Mouse (Mus musculus) intestine, embryonic 14.5 days (tissue): ENCODE measurements around the gene Luzp1. TPM values are rescaled to one million over a fixed set of nuclear protein-coding genes. Genes with fewer than 3 reads are reported as not detected.
A peak's percentile ranks its signal among the peaks of the same experiment; 100 is the strongest.

Source experiments
- ATAC-seq: fragments of 200-750 bp; cut with Nextera tagmentation; replicated peaks from 2 replicates; pipeline ENCODE4 v1.8.0; 2017; ENCODE audit warnings: low read depth, moderate number of reproducible peaks, moderate TSS enrichment, moderate library complexity; ENCODE audit not compliant: low FRiP score, low TSS enrichment
- DNase-seq: peaks from one replicate; pipeline ENCODE4 v3.0.0-alpha.2; 2018; ENCODE audit warnings: low spot score
- H3K27ac ChIP-seq: fragments of 300-500 bp; sonication (generic); 2 replicates; pipeline ENCODE4 v1.5.1; 2014; ENCODE audit warnings: low read depth, mild to moderate bottlenecking, control low read depth
- H3K27me3 ChIP-seq: fragments of 300-500 bp; sonication (generic); replicated peaks from 2 replicates; pipeline ENCODE4 v1.6.1; 2014; ENCODE audit warnings: low read length, control low read depth; ENCODE audit not compliant: control insufficient read depth, insufficient read depth
- H3K36me3 ChIP-seq: fragments of 300-500 bp; sonication (generic); 2 replicates; pipeline ENCODE4 v1.6.1; 2014; ENCODE audit warnings: low read length, control low read depth; ENCODE audit not compliant: control insufficient read depth, insufficient read depth
- H3K4me1 ChIP-seq: fragments of 300-500 bp; sonication (generic); replicated peaks from 2 replicates; pipeline ENCODE4 v1.6.1; 2014; ENCODE audit warnings: low read length, control low read depth, mixed read lengths; ENCODE audit not compliant: control insufficient read depth, insufficient read depth
- H3K4me2 ChIP-seq: fragments of 300-500 bp; sonication (generic); 2 replicates; pipeline ENCODE4 v1.6.1; 2014; ENCODE audit warnings: low read length
- H3K4me3 ChIP-seq: fragments of 300-500 bp; sonication (generic); 2 replicates; pipeline ENCODE4 v1.5.1; 2014; ENCODE audit warnings: low read depth, low read length, control low read depth, mixed read lengths
- H3K9ac ChIP-seq: fragments of 300-500 bp; sonication (generic); 2 replicates; pipeline ENCODE4 v1.6.1; 2014; ENCODE audit warnings: mild to moderate bottlenecking, low read length
- H3K9me3 ChIP-seq: fragments of 300-500 bp; sonication (generic); 2 replicates; pipeline ENCODE4 v1.6.1; 2016; ENCODE audit warnings: low read length, control low read depth; ENCODE audit not compliant: control insufficient read depth
- WGBS: fragments of 180-500 bp; shearing (Covaris S2); extraction: QIAGEN DNeasy Blood & Tissue Kit; methylation state at CpG from one replicate; pipeline ENCODE4 v1.1.7; 2014; 5-methylcytosine and 5-hydroxymethylcytosine counted together
- polyA plus RNA-seq: library from polyadenylated mRNA; unstranded; fragments of >200 nt; fragmentation: Nextera tagmentation; extraction: Ambion mirVana; gene quantifications from 2 replicates; pipeline ENCODE4 v1.2.1, GENCODE M21; 2014

The Luzp1 gene
- polyA plus RNA-seq, 1 experiment from 2014 or later: 112 TPM

- 66% methylated on average over 15 of the region's 15 CpGs for WGBS
- H3K27ac ChIP-seq: no peak overlapping the region
Observed at GRCm38 (mm10) chr4:136441354-136442043, 28.1 kb upstream of the Luzp1 start.

DNA sequence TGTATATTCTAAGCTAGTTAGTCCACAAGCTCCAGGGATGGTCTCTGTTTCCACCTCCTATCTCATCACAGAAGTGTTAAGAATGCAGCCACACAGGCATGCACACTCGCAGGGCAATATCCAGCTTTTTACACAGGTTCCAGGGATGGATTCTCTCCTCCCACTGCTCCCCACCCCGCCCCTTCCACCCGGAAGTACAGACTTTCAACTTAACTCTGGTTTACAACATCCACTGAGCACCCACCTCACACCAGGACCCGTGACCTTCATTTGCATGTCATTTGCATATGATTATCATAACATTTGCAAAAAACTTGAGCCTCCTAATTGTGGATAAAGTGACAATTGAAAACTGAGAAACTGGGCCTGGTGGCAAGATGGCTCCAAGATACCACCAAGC lies 25.0 kb upstream of the Luzp1 start:
- Histone ChIP-seq H3K4me1 (no peaks in the 10 kb centered on the region), H3K9me3 (no peaks in the 10 kb centered on the region), H3K9ac (no peak overlapping the region), H3K27ac (no peak overlapping the region), H3K27me3 (no peaks in the 10 kb centered on the region), H3K36me3 (no peaks in the 10 kb centered on the region), H3K4me3 (no peak overlapping the region), H3K4me2 (no peak overlapping the region)
- ATAC-seq (no peak), DNase-seq (no peak)
- 69% methylated on average over 4 of the region's 4 CpGs for whole genome bisulfite sequencing

More at GRCm38 (mm10) chr4:136441354-136442043, 28.1 kb upstream of the Luzp1 start:
- Histone ChIP-seq H3K9me3 (no peaks in the 10 kb centered on the region), H3K27me3 (no peaks in the 10 kb centered on the region), H3K9ac (no peak overlapping the region), H3K4me2 (no peak overlapping the region), H3K36me3 (no peaks in the 10 kb centered on the region), H3K4me3 (no peak overlapping the region), H3K4me1 (no peaks in the 10 kb centered on the region)
- no peak for DNase-seq
- no peak for ATAC-seq

- Histone ChIP-seq H3K4me3 (no peak overlapping the region), H3K9me3 (no peaks in the 10 kb centered on the region), H3K4me1 (no peaks in the 10 kb centered on the region), H3K27me3 (no peaks in the 10 kb centered on the region), H3K36me3 (no peaks in the 10 kb centered on the region), H3K4me2 (no peak overlapping the region), H3K9ac (no peak overlapping the region), H3K27ac (no peak overlapping the region)
- DNase-seq: no peak
- ATAC-seq: no peak
- WGBS: 78% methylated on average over 5 of the region's 5 CpGs
Observed at GRCm38 (mm10) chr4:136449795-136450194, 19.8 kb upstream of the Luzp1 start.

DNA sequence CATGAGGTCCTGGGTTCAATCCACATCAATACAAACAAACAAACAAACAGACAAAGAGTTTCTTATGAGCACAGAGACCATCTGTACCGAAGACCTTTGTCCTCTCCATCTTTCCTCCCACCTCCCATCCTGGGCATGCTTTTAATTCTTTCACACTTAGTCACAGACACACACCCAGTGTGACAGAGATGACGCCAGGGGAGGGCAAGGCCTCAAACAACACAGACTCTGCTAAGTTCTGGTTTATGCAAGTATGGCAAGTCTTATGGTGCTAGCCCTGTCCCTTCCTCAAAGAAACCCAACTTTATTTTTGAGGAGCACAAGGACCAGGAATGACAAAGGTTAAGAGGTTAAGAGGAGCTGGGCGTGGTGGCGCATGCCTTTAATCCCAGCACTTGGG lies 19.3 kb upstream of the Luzp1 start:
- no peak for ATAC-seq
- H3K27me3 ChIP-seq: no peaks in the 10 kb centered on the region
- H3K4me3 ChIP-seq: no peak overlapping the region
- no peak for DNase-seq
- no peak overlapping the region for H3K27ac ChIP-seq
- no peak overlapping the region for H3K9ac ChIP-seq
- 0 out of 2 replicates have a peak, but pooled peaks cover 3% of the 10 kb centered on the region for H3K4me1 ChIP-seq
- no peaks in the 10 kb centered on the region for H3K9me3 ChIP-seq
- whole genome bisulfite sequencing: 77% methylated on average over 4 of the region's 4 CpGs
- no peaks in the 10 kb centered on the region for H3K36me3 ChIP-seq
- H3K4me2 ChIP-seq: no peak overlapping the region

- Histone ChIP-seq H3K27me3 (no peaks in the 10 kb centered on the region), H3K4me2 (no peak overlapping the region), H3K9me3 (no peaks in the 10 kb centered on the region), H3K9ac (no peak overlapping the region), H3K36me3 (no peaks in the 10 kb centered on the region), H3K27ac (peak overlapping the region; percentile 47; the same call in 1 of the 2 replicates), H3K4me1 (0 out of 2 replicates have a peak, but pooled peaks cover 3% of the 10 kb centered on the region), H3K4me3 (no peak overlapping the region)
- ATAC-seq: peak; percentile 34
- 3% methylated on average over 6 of the region's 6 CpGs for WGBS
- DNase-seq: peak; percentile 72
Observed at GRCm38 (mm10) chr4:136451564-136451963, 18.0 kb upstream of the Luzp1 start.

GRCm38 (mm10) chr4:136452286-136452685 lies 17.3 kb upstream of the Luzp1 start:
- H3K4me1 ChIP-seq: 0 out of 2 replicates have a peak, but pooled peaks cover 3% of the 10 kb centered on the region
- DNase-seq (no peak), ATAC-seq (no peak)
- no peaks in the 10 kb centered on the region for H3K27me3 ChIP-seq
- H3K36me3 ChIP-seq: no peaks in the 10 kb centered on the region
- H3K9ac ChIP-seq: no peak overlapping the region
- H3K4me2 ChIP-seq: no peak overlapping the region
- no peaks in the 10 kb centered on the region for H3K9me3 ChIP-seq
- 88% methylated on average over 3 of the region's 3 CpGs for WGBS
- no peak overlapping the region for H3K4me3 ChIP-seq
- no peak overlapping the region for H3K27ac ChIP-seq

GRCm38 (mm10) chr4:136452792-136453191 lies 16.8 kb upstream of the Luzp1 start:
- no peaks in the 10 kb centered on the region for H3K9me3 ChIP-seq
- DNase-seq: peak; percentile 61
- H3K4me1 ChIP-seq: 0 out of 2 replicates have a peak, but pooled peaks cover 3% of the 10 kb centered on the region
- no peak overlapping the region for H3K27ac ChIP-seq
- H3K36me3 ChIP-seq: no peaks in the 10 kb centered on the region
- no peak overlapping the region for H3K4me2 ChIP-seq
- H3K9ac ChIP-seq: no peak overlapping the region
- H3K27me3 ChIP-seq: no peaks in the 10 kb centered on the region
- no peak overlapping the region for H3K4me3 ChIP-seq
- 42% methylated on average over 5 of the region's 5 CpGs for WGBS
- ATAC-seq: peak; percentile 65; the same call in 1 of the 2 replicates

DNA sequence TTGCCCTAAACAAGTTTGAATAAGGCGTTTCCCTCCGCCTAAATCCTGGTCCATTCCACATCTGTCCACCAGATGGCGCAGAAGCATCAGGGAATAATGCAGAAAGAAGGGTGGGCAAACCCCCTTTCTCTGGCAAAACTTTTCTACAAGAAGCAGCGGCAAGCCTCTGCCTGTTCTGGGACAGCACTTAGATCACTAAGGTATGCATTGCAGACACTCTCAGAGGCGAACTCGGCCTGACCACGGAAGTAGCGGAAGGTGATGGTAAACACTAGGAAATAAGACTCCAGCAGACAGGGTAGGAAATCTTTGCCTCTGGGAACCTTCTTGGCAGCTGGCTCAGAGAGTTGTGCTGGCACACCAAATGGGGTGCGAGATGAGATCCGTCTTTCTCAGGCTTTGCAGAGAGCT lies 14.7 kb upstream of the Luzp1 start:
- Histone ChIP-seq H3K27me3 (no peaks in the 10 kb centered on the region), H3K4me1 (0 out of 2 replicates have a peak, but pooled peaks cover 3% of the 10 kb centered on the region), H3K36me3 (no peaks in the 10 kb centered on the region), H3K4me3 (peak overlapping the region; percentile 8; the same call in 1 of the 2 replicates), H3K27ac (no peak overlapping the region), H3K4me2 (peak overlapping the region; percentile 41), H3K9me3 (no peaks in the 10 kb centered on the region), H3K9ac (no peak overlapping the region)
- DNase-seq (peak; percentile 96), ATAC-seq (no peak)
- 3% methylated on average over 10 of the region's 10 CpGs for WGBS
